Mouse (Mus musculus) brain, embryonic 14.5 days (tissue): ENCODE results near the gene Fars2.

Experiments
- CTCF ChIP-seq: fragments of 200-500 bp; IDR thresholded peaks from 2 replicates; pipeline ENCODE4 v1.5.1; 2012; ENCODE audit warnings: inconsistent platforms, mild to moderate bottlenecking, moderate library complexity, borderline replicate concordance; ENCODE audit not compliant: insufficient read depth, insufficient read length; ENCODE audit errors: extremely low read depth
- POLR2A ChIP-seq: fragments of 200-500 bp; IDR thresholded peaks from 2 replicates; pipeline ENCODE4 v1.6.1; 2012; ENCODE audit warnings: mild to moderate bottlenecking, inconsistent platforms, borderline replicate concordance; ENCODE audit not compliant: poor library complexity, insufficient read depth, insufficient read length, severe bottlenecking; ENCODE audit errors: extremely low read depth

GRCm38 (mm10) chr13:36392666-36393065 is 275.5 kb downstream of the Fars2 start:
- TF ChIP-seq CTCF (no peak), POLR2A (no peak)
